Mouse (Mus musculus): ENCODE results near the gene Capn7.
A peak's percentile ranks its signal among the peaks of the same experiment; 100 is the strongest.

The Capn7 gene

GRCm38 (mm10) chr14:31396428-31396827, 60.0 kb downstream of the Capn7 start:
- no peak for DNase-seq (ENCODE audit: low spot score)

GRCm38 (mm10) chr14:31397353-31397752, 60.9 kb downstream of the Capn7 start:
- no peak for DNase-seq (ENCODE audit: low spot score)

- DNase-seq (ENCODE audit: low spot score) = peak; percentile 72
Measured at GRCm38 (mm10) chr14:31397791-31398595, 61.6 kb downstream of the Capn7 start.

- no peak for DNase-seq (ENCODE audit: low spot score)
Measured at GRCm38 (mm10) chr14:31398819-31399218, 62.4 kb downstream of the Capn7 start.

GRCm38 (mm10) chr14:31399271-31399670, 62.8 kb downstream of the Capn7 start:
- DNase-seq (ENCODE audit: low spot score) = no peak

GRCm38 (mm10) chr14:31400246-31400645, 63.8 kb downstream of the Capn7 start:
- DNase-seq (ENCODE audit: low spot score) = no peak

GRCm38 (mm10) chr14:31400896-31401295, 64.5 kb downstream of the Capn7 start:
- DNase-seq (ENCODE audit: low spot score) = peak; percentile 45

GRCm38 (mm10) chr14:31401918-31402427, 65.5 kb downstream of the Capn7 start:
- DNase-seq (ENCODE audit: low spot score) = no peak

GRCm38 (mm10) chr14:31402693-31403092, 66.3 kb downstream of the Capn7 start:
- no peak for DNase-seq (ENCODE audit: low spot score)

GRCm38 (mm10) chr14:31403556-31403955, 67.1 kb downstream of the Capn7 start:
- no peak for DNase-seq (ENCODE audit: low spot score)

GRCm38 (mm10) chr14:31403995-31404394, 67.6 kb downstream of the Capn7 start:
- DNase-seq (ENCODE audit: low spot score) = no peak

- DNase-seq (ENCODE audit: low spot score) = no peak
Measured at GRCm38 (mm10) chr14:31404663-31405062, 68.2 kb downstream of the Capn7 start.

- DNase-seq (ENCODE audit: low spot score) = no peak
Measured at GRCm38 (mm10) chr14:31405652-31406051, 69.2 kb downstream of the Capn7 start.

GRCm38 (mm10) chr14:31406154-31406810, 69.8 kb downstream of the Capn7 start:
- no peak for DNase-seq (ENCODE audit: low spot score)

GRCm38 (mm10) chr14:31407208-31407607, 70.8 kb downstream of the Capn7 start:
- DNase-seq (ENCODE audit: low spot score) = no peak

- no peak for DNase-seq (ENCODE audit: low spot score)
Measured at GRCm38 (mm10) chr14:31407911-31408604, 71.6 kb downstream of the Capn7 start.

- no peak for DNase-seq (ENCODE audit: low spot score)
Measured at GRCm38 (mm10) chr14:31408666-31409065, 72.2 kb downstream of the Capn7 start.

GRCm38 (mm10) chr14:31410123-31410724, 73.8 kb downstream of the Capn7 start:
- DNase-seq (ENCODE audit: low spot score) = no peak

GRCm38 (mm10) chr14:31410737-31411136, 74.3 kb downstream of the Capn7 start:
- no peak for DNase-seq (ENCODE audit: low spot score)

- peak; percentile 50 for DNase-seq (ENCODE audit: low spot score)
Measured at GRCm38 (mm10) chr14:31412651-31413056, 76.2 kb downstream of the Capn7 start.

GRCm38 (mm10) chr14:31413475-31414086, 77.1 kb downstream of the Capn7 start:
- DNase-seq (ENCODE audit: low spot score) = no peak
